Mouse (Mus musculus) heart, embryonic 14.5 days (tissue): ENCODE results near the gene Ccnd3. TPM values are rescaled to one million over a fixed set of nuclear protein-coding genes. Genes with fewer than 3 reads are reported as not detected.

Experiments used
- ATAC-seq: fragments of 200-750 bp; cut with Nextera tagmentation; 2 replicates; pipeline ENCODE4 v1.8.0; 2017; ENCODE audit warnings: low read depth, moderate TSS enrichment; ENCODE audit not compliant: insufficient number of reproducible peaks, insufficient read depth, low FRiP score
- H3K27ac ChIP-seq, 2 experiments: fragments of 200-500 bp in 1 of 2; fragments of 300-500 bp in 1 of 2; sonication (generic) in 1 of 2; replicated peaks in 1 of 2; 2 replicates each; pipeline ENCODE4 v1.5.1; 2012 to 2014; ENCODE audit warnings: low read depth in 2 of 2, low read length in 2 of 2, control low read depth in 1 of 2, mild to moderate bottlenecking in 1 of 2, mixed read lengths in 1 of 2; ENCODE audit not compliant: control insufficient read depth in 1 of 2, insufficient read depth in 1 of 2
- H3K27me3 ChIP-seq: fragments of 300-500 bp; sonication (generic); 2 replicates; pipeline ENCODE4 v1.6.1; 2014; ENCODE audit warnings: mild to moderate bottlenecking, low read length, control low read depth; ENCODE audit not compliant: control insufficient read depth, insufficient read depth
- H3K36me3 ChIP-seq: fragments of 300-500 bp; sonication (generic); 2 replicates; pipeline ENCODE4 v1.6.1; 2014; ENCODE audit warnings: mild to moderate bottlenecking, control low read depth, low read length, mixed read lengths; ENCODE audit not compliant: control insufficient read depth, insufficient read depth
- H3K4me1 ChIP-seq, 2 experiments: fragments of 200-500 bp in 1 of 2; fragments of 300-500 bp in 1 of 2; sonication (generic) in 1 of 2; 2 replicates each; pipeline ENCODE4 v1.6.1; 2012 to 2014; ENCODE audit warnings: low read length in 2 of 2, control low read depth in 1 of 2, mixed read lengths in 1 of 2; ENCODE audit not compliant: control insufficient read depth in 2 of 2, insufficient read depth in 2 of 2
- H3K4me2 ChIP-seq: fragments of 300-500 bp; sonication (generic); 2 replicates; pipeline ENCODE4 v1.6.1; 2014; ENCODE audit warnings: mild to moderate bottlenecking, low read length
- H3K4me3 ChIP-seq, 2 experiments: fragments of 200-500 bp in 1 of 2; fragments of 300-500 bp in 1 of 2; sonication (generic) in 1 of 2; 2 replicates each; pipeline ENCODE4 v1.5.1; 2012 to 2014; ENCODE audit warnings: low read length in 2 of 2, mild to moderate bottlenecking in 2 of 2, control low read depth in 1 of 2, low read depth in 1 of 2, moderate library complexity in 1 of 2; ENCODE audit not compliant: control insufficient read depth in 1 of 2, insufficient read depth in 1 of 2
- H3K9ac ChIP-seq: fragments of 300-500 bp; sonication (generic); 2 replicates; pipeline ENCODE4 v1.6.1; 2014; ENCODE audit warnings: mild to moderate bottlenecking, low read length
- H3K9me3 ChIP-seq: fragments of 300-500 bp; sonication (generic); 2 replicates; pipeline ENCODE4 v1.6.1; 2016; ENCODE audit warnings: low read length, control low read depth; ENCODE audit not compliant: control insufficient read depth
- WGBS: fragments of 180-500 bp; shearing (Covaris S2); extraction: QIAGEN DNeasy Blood & Tissue Kit; methylation state at CpG from one replicate; pipeline ENCODE4 v1.1.7; 2014; 5-methylcytosine and 5-hydroxymethylcytosine counted together
- polyA plus RNA-seq: library from polyadenylated mRNA; unstranded; fragments of >200 nt; fragmentation: Nextera tagmentation; extraction: Ambion mirVana; gene quantifications from 2 replicates; pipeline ENCODE4 v1.2.1, GENCODE M21; 2014

The Ccnd3 gene
- polyA plus RNA-seq, 1 experiment from 2014 or later = 469 TPM

- H3K27ac ChIP-seq = no peak overlapping the region
- H3K9me3 ChIP-seq = no peaks in the 10 kb centered on the region
- H3K4me2 ChIP-seq = no peak overlapping the region
- peaks cover 15 to 17% of the 10 kb centered on the region in 2 experiments for H3K4me1 ChIP-seq
- no peak overlapping the region for H3K4me3 ChIP-seq
- no peak overlapping the region for H3K9ac ChIP-seq
- H3K27me3 ChIP-seq = peaks cover 18% of the 10 kb centered on the region; the same call in 1 of the 2 replicates
- H3K36me3 ChIP-seq = no peaks in the 10 kb centered on the region
- ATAC-seq = no peak
- WGBS = 85% methylated on average over 4 of the region's 4 CpGs
Observed at GRCm38 (mm10) chr17:47470121-47470520, 34.7 kb upstream of the Ccnd3 start.

- H3K36me3 ChIP-seq = no peaks in the 10 kb centered on the region
- H3K4me1 ChIP-seq = peaks cover 15 to 17% of the 10 kb centered on the region in 2 experiments
- no peak for ATAC-seq
- WGBS = 69% methylated on average over 5 of the region's 5 CpGs
- no peak overlapping the region for H3K4me3 ChIP-seq
- H3K27me3 ChIP-seq = peaks cover 18% of the 10 kb centered on the region; the same call in 1 of the 2 replicates
- H3K9ac ChIP-seq = no peak overlapping the region
- H3K9me3 ChIP-seq = no peaks in the 10 kb centered on the region
- H3K4me2 ChIP-seq = no peak overlapping the region
- H3K27ac ChIP-seq = 0 out of 4 replicates have a peak overlapping the region, but pooled peaks of 1 of the 2 experiments have one; percentile 19
Observed at GRCm38 (mm10) chr17:47470686-47471085, 34.2 kb upstream of the Ccnd3 start.

GRCm38 (mm10) chr17:47472435-47473350 is 32.2 kb upstream of the Ccnd3 start:
- H3K4me2 ChIP-seq = no peak overlapping the region
- WGBS = 26% methylated on average over 15 of the region's 15 CpGs
- no peak overlapping the region for H3K4me3 ChIP-seq
- peak overlapping the region; percentile 30; the same call in 1 of the 2 replicates for H3K9ac ChIP-seq
- H3K36me3 ChIP-seq = no peaks in the 10 kb centered on the region
- peaks cover 15 to 17% of the 10 kb centered on the region in 2 experiments for H3K4me1 ChIP-seq
- ATAC-seq = no peak
- H3K9me3 ChIP-seq = no peaks in the 10 kb centered on the region
- 0 out of 2 replicates have a peak, but pooled peaks cover 5% of the 10 kb centered on the region for H3K27me3 ChIP-seq
- H3K27ac ChIP-seq = 0 out of 4 replicates have a peak overlapping the region, but pooled peaks of 1 of the 2 experiments have one; percentile 33

- Histone ChIP-seq H3K4me1 (peaks cover 15% of the 10 kb centered on the region in 2 experiments), H3K9me3 (no peaks in the 10 kb centered on the region), H3K9ac (no peak overlapping the region), H3K36me3 (no peaks in the 10 kb centered on the region), H3K4me3 (no peak overlapping the region), H3K27me3 (no peaks in the 10 kb centered on the region), H3K27ac (no peak overlapping the region), H3K4me2 (no peak overlapping the region)
- WGBS = 15% methylated on average over 8 of the region's 8 CpGs
- no peak for ATAC-seq
Observed at GRCm38 (mm10) chr17:47473434-47473974, 31.3 kb upstream of the Ccnd3 start.

GRCm38 (mm10) chr17:47474250-47474649 is 30.6 kb upstream of the Ccnd3 start:
- Histone ChIP-seq H3K36me3 (no peaks in the 10 kb centered on the region), H3K9me3 (no peaks in the 10 kb centered on the region), H3K27me3 (no peaks in the 10 kb centered on the region), H3K4me2 (no peak overlapping the region), H3K27ac (no peak overlapping the region), H3K4me1 (peaks cover 12 to 15% of the 10 kb centered on the region in 2 experiments), H3K9ac (no peak overlapping the region), H3K4me3 (no peak overlapping the region)
- 70% methylated on average over 4 of the region's 4 CpGs for WGBS
- ATAC-seq = no peak; the same call in 1 of the 2 replicates

- Histone ChIP-seq H3K4me1 (peaks cover 19% of the 10 kb centered on the region in 2 experiments), H3K27me3 (no peaks in the 10 kb centered on the region), H3K4me3 (no peak overlapping the region), H3K27ac (no peak overlapping the region), H3K36me3 (no peaks in the 10 kb centered on the region), H3K9ac (no peak overlapping the region), H3K9me3 (no peaks in the 10 kb centered on the region), H3K4me2 (no peak overlapping the region)
- WGBS = 86% methylated on average over 4 of the region's 4 CpGs
- no peak for ATAC-seq
Observed at GRCm38 (mm10) chr17:47475181-47475580, 29.7 kb upstream of the Ccnd3 start.

- Histone ChIP-seq H3K9ac (no peak overlapping the region), H3K4me1 (peaks cover 18 to 21% of the 10 kb centered on the region in 2 experiments), H3K9me3 (no peaks in the 10 kb centered on the region), H3K36me3 (no peaks in the 10 kb centered on the region), H3K27me3 (no peaks in the 10 kb centered on the region), H3K4me2 (no peak overlapping the region), H3K27ac (no peak overlapping the region), H3K4me3 (no peak overlapping the region)
- 55% methylated on average over 3 of the region's 3 CpGs for WGBS
- no peak for ATAC-seq
Observed at GRCm38 (mm10) chr17:47475714-47476113, 29.1 kb upstream of the Ccnd3 start.
